Mouse (Mus musculus) ES-E14 (cell line): ENCODE measurements around the gene Dynlrb1.

Experiments
- CHD2 ChIP-seq: IDR thresholded peaks from 2 replicates; pipeline ENCODE4 v1.6.1; 2014; ENCODE audit warnings: mild to moderate bottlenecking, low read depth, low read length, inconsistent platforms
- ZC3H11A ChIP-seq: IDR thresholded peaks from 2 replicates; pipeline ENCODE4 v1.6.1; 2012; ENCODE audit warnings: low read depth, mild to moderate bottlenecking, inconsistent platforms, low read length, borderline replicate concordance
- ZNF384 ChIP-seq: IDR thresholded peaks from 2 replicates; pipeline ENCODE4 v1.6.1; 2012; ENCODE audit warnings: low read depth, low read length, inconsistent platforms

GRCm38 (mm10) chr2:155276195-155276594 lies 39.9 kb downstream of the Dynlrb1 start, which contains the start of gene Map1lc3a:
- TF ChIP-seq ZNF384 = no peak
- TF ChIP-seq ZC3H11A = no peak
- no peak for TF ChIP-seq CHD2
